Mouse (Mus musculus) B cell, adult 2 months (primary cell): ENCODE measurements around the gene Mex3d.
A peak's percentile ranks its signal among the peaks of the same experiment; 100 is the strongest.

ENCODE experiments used
- DNase-seq, 2 experiments: peaks; one replicate each; pipeline ENCODE4 v3.0.0; 2022

Mex3d gene

GRCm38 (mm10) chr10:80387522-80387959 is at the start of gene Mex3d:
Gene Mex3d, minus strand, starts transcription at chr10:80387659.
- DNase-seq: peak; percentile 82 to 86

GRCm38 (mm10) chr10:80436276-80436675 is 48.8 kb upstream of the Mex3d start:
- no peak for DNase-seq

DNA sequence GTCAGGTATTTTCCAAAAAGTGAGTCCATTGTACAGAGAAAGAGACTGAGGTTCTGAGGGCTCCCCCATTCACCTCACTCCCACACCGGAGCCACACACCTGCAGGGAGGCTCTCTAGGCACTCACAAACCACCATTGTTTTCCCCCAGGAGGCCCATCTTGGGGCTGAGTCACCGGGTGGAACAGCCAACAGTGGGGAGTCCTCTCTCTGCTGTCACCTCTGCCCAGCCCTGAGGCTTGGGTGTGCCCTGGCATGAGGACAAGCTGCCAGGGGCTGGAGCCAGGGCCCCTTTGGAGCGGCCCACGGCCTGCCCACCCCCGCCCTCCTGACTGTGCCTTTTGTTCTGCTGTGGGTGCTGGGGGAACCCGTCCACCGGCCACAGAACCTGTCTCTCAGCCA is 48.3 kb upstream of the Mex3d start:
- DNase-seq: no peak

GRCm38 (mm10) chr10:80434823-80435222 is 47.4 kb upstream of the Mex3d start:
- no peak for DNase-seq

- no peak for DNase-seq
These were observed 46.8 kb upstream of the Mex3d start for GRCm38 (mm10) chr10:80434233-80434592.

GRCm38 (mm10) chr10:80433513-80434232 is 46.2 kb upstream of the Mex3d start, which contains the start of gene Tcf3:
Gene Tcf3, minus strand, starts transcription at chr10:80433647.
- peak; percentile 95 to 96 for DNase-seq

GRCm38 (mm10) chr10:80432936-80433512 is 45.6 kb upstream of the Mex3d start:
- peak; percentile 51 to 52 for DNase-seq

DNA sequence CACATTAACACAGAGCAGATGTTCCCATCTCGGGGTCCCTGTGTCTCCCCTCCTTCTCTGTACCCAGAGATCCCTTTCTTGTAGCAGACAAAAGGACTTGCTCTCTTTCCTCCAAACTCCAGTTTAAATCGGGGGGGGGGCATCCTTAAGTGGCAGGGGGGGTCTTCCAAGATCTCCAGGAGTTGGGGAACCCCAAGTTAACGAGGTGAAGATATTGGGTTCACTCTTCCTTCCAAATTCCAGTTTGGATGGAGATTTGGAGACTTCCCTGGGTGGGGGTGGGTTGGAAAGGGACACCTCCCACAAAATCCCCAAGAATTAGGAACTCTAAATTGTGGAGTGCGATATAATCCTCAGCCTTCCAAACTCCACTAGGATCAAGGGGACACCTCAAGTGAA is 44.9 kb upstream of the Mex3d start:
- DNase-seq: no peak

DNA sequence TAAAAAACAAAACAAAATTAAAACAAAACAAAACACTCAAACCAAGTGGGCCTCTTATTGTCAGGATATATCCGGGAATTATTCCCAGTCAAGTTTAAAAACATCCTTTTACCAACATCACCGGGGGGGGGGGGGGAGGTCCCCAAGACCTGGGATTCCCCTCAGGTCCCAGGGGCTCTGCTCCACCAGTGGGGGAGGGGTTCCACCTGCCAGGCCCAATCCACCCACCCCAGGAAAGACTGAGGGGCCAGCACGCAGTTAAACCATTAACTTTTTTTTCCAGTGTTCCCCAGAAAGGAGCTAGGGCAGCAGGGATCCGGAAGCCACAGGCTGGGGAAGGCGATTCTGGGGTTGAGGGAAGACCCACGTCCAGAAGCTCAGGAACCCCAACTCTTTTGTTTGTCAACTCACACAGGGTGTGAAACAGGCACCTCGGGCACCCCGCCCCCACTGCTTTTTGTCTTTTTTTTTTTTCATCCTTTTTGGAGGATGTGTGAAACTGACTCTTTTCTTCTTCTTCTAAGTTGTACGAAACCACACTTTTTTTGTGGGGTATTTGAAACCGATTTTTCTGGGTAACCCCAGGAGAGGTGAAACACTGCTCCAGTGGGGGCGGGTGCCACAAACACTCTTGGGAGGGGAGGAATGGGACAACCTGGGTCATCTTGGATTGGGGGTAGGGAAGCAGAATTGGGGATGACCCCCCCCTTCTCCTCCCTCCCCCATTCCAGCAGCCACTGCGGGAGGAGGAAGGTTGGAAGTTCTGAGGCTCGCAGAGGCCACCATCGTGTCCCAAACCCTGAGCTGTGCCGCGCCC is 44.3 kb upstream of the Mex3d start:
- peak; percentile 50 to 56 for DNase-seq

GRCm38 (mm10) chr10:80430375-80430980 is 43.0 kb upstream of the Mex3d start:
- DNase-seq: peak in 1 of 2 experiments; percentile 27

- DNase-seq: peak; percentile 52 to 63
These were observed 42.3 kb upstream of the Mex3d start for GRCm38 (mm10) chr10:80429800-80430199.

GRCm38 (mm10) chr10:80425041-80425440 is 37.6 kb upstream of the Mex3d start:
- no peak for DNase-seq

- DNase-seq: peak; percentile 74 to 82
These were observed 36.1 kb upstream of the Mex3d start for GRCm38 (mm10) chr10:80423562-80423961.

- DNase-seq: no peak
These were observed 34.4 kb upstream of the Mex3d start for GRCm38 (mm10) chr10:80421651-80422472.

DNA sequence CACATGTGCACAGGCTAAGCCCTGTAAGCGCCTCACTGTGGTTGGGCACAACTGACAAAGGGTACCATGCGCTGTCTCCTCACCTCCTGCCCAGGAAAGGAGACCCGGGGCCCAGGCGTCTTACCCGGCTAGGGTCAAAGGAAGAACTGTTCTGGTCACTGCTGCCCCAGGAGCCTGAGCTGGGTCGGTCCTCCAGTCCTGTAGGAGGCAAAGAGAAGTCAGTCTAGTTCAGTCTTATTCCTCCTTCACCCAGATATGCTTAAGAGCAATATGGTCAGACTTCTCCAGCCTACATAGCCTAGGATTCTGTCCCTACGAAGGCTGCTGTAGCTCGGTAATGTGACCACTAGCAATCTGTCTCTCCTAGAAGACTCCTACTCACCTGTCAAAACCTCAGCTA is 33.7 kb upstream of the Mex3d start:
- DNase-seq: no peak

DNA sequence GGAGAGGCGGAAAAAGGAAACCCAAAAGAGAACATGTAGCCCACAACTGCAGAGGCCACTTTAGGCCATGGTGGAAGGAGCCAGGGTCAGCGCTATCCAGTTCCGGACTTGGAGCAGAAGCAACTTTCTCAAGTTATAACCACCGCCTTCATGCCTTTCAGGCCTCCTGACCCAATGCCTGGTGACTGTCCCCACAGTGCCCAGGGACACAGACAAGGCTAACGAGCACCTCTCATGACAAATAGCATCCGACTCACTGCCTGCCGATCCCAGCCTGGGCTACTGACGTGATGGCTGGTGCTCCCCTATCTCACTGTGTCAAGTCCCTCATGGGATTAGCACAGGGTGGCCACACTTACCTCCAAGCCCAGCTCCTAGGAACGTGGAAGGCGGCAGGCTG is 33.3 kb upstream of the Mex3d start:
- DNase-seq: no peak

GRCm38 (mm10) chr10:80419419-80419818 is 32.0 kb upstream of the Mex3d start:
- no peak for DNase-seq

- DNase-seq: no peak
These were observed 30.9 kb upstream of the Mex3d start for GRCm38 (mm10) chr10:80418311-80418710.

- no peak for DNase-seq
These were observed 30.4 kb upstream of the Mex3d start for GRCm38 (mm10) chr10:80417841-80418240.

- no peak for DNase-seq
These were observed 29.9 kb upstream of the Mex3d start for GRCm38 (mm10) chr10:80417371-80417770.

GRCm38 (mm10) chr10:80415566-80415965 is 28.1 kb upstream of the Mex3d start:
- DNase-seq: no peak
